Mouse (Mus musculus): ENCODE results near the gene Cisd2.

Gene Cisd2

DNA sequence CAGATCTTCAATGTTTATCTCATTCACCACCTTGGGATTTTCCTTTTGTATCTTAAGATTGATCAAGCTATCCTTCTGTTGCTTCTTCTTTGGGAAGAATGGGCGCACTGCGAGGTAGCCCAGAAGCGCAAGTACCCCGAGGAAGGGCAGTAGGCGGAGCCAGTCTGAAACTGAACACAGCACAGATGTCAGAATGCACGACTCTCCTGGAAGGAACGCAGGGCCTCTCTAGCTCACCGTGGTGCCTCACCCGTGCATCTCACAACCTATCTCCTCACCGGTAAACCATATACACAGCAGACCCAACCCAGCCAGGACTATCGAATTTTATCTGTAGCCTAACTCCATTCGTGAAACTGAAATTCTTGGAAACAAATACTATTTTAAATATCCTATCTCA lies 12.7 kb downstream of the Cisd2 start:
- no peak for DNase-seq (ENCODE audit: low read depth)

DNA sequence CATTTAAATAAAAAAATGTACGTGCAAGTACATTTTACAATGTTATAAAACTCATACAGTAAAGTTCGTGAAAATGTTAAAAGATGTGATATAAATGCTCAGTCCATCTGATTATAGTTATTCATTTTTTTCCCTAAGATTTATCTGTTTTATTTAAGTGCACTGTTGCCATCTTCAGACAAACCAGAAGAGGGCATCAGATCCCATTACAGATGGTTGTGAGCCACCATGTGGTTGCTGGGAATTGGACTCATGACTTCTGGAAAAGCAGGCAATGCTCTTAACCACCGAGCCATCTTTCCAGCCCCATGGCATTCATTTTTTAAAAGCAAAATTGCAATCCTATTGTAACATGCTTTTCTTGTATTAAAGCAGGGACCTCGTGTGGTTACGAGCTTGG lies 14.5 kb downstream of the Cisd2 start:
- DNase-seq (ENCODE audit: low read depth), result no peak

- DNase-seq (ENCODE audit: low read depth), result no peak
Measured at GRCm38 (mm10) chr3:135407351-135407750, 16.4 kb downstream of the Cisd2 start.

- DNase-seq (ENCODE audit: low read depth), result peak; percentile 36
Measured at GRCm38 (mm10) chr3:135404599-135404998, 19.1 kb downstream of the Cisd2 start.

DNA sequence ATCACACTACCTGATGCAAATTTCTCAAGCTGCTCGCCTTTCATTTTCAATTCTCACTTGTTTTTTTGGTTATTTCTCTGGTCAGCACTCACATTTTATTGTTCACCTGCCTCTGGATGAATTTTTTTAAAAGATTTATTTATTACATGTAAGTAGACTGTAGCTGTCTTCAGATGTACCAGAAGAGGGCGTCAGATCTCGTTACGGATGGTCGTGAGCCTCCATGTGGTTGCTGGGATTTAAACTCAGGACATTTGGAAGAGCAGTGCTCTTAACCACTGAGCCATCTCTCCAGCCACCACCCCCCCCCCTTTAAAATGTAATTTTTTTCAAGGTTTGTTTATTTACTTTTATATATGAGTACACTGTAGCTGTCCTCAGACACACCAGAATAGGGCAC lies 19.9 kb downstream of the Cisd2 start:
- DNase-seq (ENCODE audit: low read depth), result no peak

GRCm38 (mm10) chr3:135403211-135403610 lies 20.5 kb downstream of the Cisd2 start:
- DNase-seq (ENCODE audit: low read depth), result no peak

DNA sequence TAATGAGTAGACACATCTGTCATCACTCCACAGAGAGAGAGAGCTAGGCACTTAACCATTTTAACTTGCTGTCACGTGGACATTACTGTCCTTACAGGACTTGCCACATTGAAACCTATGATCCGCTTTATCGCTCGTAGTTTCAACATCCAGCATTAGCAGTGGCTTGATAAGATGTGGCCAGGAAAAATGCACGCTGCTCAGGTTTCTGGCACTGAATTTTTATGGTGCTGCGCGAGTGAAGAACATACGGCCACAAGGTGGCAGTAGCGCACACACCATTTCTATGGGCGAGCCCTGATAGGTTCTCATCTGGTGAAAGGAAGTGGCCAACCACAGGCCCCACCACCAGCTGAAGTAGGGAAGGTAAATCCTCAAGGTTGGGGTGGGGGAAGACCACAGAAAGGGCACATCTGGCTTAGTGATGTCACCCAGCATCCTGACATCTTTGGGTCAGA lies 21.5 kb downstream of the Cisd2 start:
- DNase-seq (ENCODE audit: low read depth), result peak; percentile 68

DNA sequence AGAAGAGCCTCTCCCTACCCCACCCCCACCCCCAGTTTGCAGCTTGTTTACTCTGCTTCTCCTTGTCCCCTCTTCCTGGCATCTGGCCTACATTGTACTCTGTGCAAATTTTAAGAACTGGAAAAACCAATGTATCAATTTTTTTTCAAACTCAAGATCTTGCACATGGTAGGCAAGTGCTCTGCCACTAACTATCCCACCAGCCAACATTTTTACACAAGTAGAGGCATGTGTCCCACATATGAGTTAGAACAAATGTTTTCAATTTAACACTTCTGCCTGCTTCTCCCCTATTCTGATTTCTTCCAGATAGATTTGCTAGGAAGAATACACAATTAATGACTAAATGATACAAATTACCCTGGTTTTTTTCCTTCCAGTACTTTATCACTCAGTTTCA lies 26.6 kb downstream of the Cisd2 start:
- no peak for DNase-seq (ENCODE audit: low read depth)

GRCm38 (mm10) chr3:135396081-135396480 lies 27.6 kb downstream of the Cisd2 start:
- no peak for DNase-seq (ENCODE audit: low read depth)

GRCm38 (mm10) chr3:135395085-135395484 lies 28.6 kb downstream of the Cisd2 start:
- no peak for DNase-seq (ENCODE audit: low read depth)

DNA sequence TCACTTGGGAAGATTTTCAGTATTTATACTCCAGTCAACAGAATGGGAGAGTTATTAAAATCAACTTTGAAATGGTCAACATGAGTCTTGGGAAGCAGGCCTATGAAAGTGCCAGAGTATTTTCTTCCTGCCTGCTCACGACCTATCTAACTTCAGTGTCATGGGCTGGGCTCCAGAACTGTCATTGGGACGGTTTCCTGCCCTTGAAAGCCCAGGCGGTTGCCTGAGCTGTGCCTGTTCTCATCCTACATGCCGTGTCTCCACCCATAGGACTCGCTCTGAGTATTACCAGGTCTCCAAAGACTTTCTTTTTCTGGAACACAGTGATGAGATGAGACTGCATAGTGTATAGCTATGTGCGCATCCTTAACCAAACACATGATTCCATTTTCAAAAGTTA lies 30.5 kb downstream of the Cisd2 start:
- no peak for DNase-seq (ENCODE audit: low read depth)

DNA sequence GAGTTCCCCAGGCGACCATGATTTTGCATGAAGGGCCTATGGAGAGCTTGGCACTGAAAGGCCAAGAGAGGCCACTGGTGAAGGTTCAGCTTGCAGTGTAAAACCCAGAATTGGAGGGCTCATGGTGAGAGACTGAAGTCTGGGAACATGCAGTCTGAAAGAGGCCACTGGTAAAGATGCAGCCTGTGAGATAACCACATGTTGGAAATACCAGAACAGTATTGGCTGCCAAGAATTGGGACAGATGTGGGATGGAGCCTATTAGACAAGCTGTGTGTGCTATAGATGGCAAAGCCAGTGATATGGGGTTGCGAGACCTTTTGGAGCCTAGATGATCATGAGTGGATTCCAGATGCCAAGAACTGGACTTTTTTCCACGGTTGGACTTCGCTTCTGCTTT lies 43.9 kb downstream of the Cisd2 start:
- DNase-seq (ENCODE audit: low read depth), result no peak

DNA sequence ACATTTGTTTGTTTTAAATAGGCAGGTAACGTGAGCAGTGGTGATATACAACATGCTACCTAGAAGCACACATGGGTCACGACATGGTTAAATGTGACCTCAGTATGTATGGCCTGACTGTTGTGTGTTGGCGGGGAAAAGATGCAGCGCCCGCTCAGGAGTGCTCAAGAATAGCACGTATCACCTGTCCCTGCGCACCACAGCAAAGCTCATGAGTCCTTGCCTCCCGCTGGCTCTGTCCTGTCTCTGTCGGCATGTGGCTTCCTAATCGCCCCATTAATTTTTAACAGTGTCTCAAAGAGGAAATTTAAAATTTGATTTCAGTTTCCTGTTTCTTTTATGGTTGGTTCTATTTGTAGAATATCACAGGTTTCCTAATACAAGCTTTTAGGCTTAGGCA lies 46.3 kb downstream of the Cisd2 start:
- no peak for DNase-seq (ENCODE audit: low read depth)

GRCm38 (mm10) chr3:135375836-135376235 lies 47.9 kb downstream of the Cisd2 start:
- DNase-seq (ENCODE audit: low read depth), result no peak

- DNase-seq (ENCODE audit: low read depth), result no peak
Measured at GRCm38 (mm10) chr3:135357394-135357793, 66.3 kb downstream of the Cisd2 start.
